11 mouse cellular contexts compared by ENCODE assay signal in the genomic region with DNA sequence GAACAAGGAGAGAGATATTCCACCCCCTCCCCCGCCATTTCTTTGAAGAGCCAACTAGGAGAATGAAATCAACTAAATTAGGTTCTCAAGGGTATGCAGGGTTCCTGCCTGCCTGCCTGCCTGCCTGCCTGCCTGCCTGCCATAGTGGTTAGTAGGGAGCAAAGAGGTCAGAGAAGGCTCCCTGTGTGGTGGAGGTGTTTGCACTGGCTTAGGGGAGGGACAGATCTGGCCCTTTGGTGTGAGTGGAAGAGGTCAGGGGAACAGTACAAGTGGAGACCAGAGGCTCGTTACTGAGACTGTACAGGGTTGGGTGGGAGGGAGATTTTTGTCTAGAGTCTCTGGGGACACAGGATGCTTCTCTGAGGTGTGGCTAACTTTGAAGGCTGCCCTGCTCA. TPM values are rescaled to one million over a fixed set of nuclear protein-coding genes. Genes with fewer than 3 reads are reported as not detected.
DNase-seq lines count a peak whose midpoint lies in the region; ATAC-seq and TF ChIP-seq lines count a peak whose summit lies in the region.
"Had no signal": no experiment of that assay in that cellular context is flagged by ENCODE, and none has a peak within 500 bp of the region (broad histone marks: within the 10 kb centered on the region; RNA-seq: fewer than 3 reads in every experiment).

No protein-coding gene starts in this region.

- H3K4me2 ChIP-seq in kidney, embryonic 15.5 days = peak overlapping the region; percentile 97
- peak overlapping the region; percentile 99 for H3K4me2 ChIP-seq in embryonic facial prominence, embryonic 13.5 days
- H3K4me2 ChIP-seq in liver, embryonic 15.5 days = peak overlapping the region; percentile 99

- H3K27ac ChIP-seq in heart, embryonic 10.5 days = peak overlapping the region; percentile 88
- H3K27ac ChIP-seq in kidney, embryonic 15.5 days = no peak overlapping the region
- no peak overlapping the region for H3K27ac ChIP-seq in embryonic facial prominence, embryonic 13.5 days
- peak overlapping the region; percentile 86; the same call in 1 of the 2 replicates for H3K27ac ChIP-seq in liver, embryonic 15.5 days (replicated peaks)
- H3K27ac ChIP-seq in layer of hippocampus, adult 2 months = no peak overlapping the region
- H3K27ac ChIP-seq: neural tube, embryonic 13.5 days had no signal

- no peaks in the 10 kb centered on the region for H3K27me3 ChIP-seq in heart, embryonic 10.5 days (ENCODE audit: insufficient read depth, poor library complexity, severe bottlenecking)
- no peaks in the 10 kb centered on the region for H3K27me3 ChIP-seq in kidney, embryonic 15.5 days
- no peaks in the 10 kb centered on the region for H3K27me3 ChIP-seq in embryonic facial prominence, embryonic 13.5 days
- H3K27me3 ChIP-seq in liver, embryonic 15.5 days = no peaks in the 10 kb centered on the region

- H3K9me3 ChIP-seq in heart, embryonic 10.5 days = no peaks in the 10 kb centered on the region; the same call in 1 of the 2 replicates
- no peaks in the 10 kb centered on the region for H3K9me3 ChIP-seq in kidney, embryonic 15.5 days (replicated peaks)
- no peaks in the 10 kb centered on the region for H3K9me3 ChIP-seq in embryonic facial prominence, embryonic 13.5 days
- no peaks in the 10 kb centered on the region for H3K9me3 ChIP-seq in liver, embryonic 15.5 days (replicated peaks)
- H3K9me3 ChIP-seq: neural tube, embryonic 13.5 days had no signal

- peaks cover 59% of the 10 kb centered on the region for H3K4me1 ChIP-seq in heart, embryonic 10.5 days
- H3K4me1 ChIP-seq in kidney, embryonic 15.5 days = peaks cover 63% of the 10 kb centered on the region
- H3K4me1 ChIP-seq in embryonic facial prominence, embryonic 13.5 days = peaks cover 40% of the 10 kb centered on the region
- peaks cover 61% of the 10 kb centered on the region for H3K4me1 ChIP-seq in liver, embryonic 15.5 days (replicated peaks)

- no peak for DNase-seq in heart, embryonic 10.5 days (ENCODE audit: low spot score)
- no peak for DNase-seq in heart, postnatal 10 days
- DNase-seq in kidney, postnatal 10 days = no peak
- DNase-seq in layer of hippocampus, adult 2 months (ENCODE audit: low spot score in 2 of 2) = no peak
- DNase-seq in right cerebral cortex, adult 18-20 months = no peak
- DNase-seq: right cerebral cortex, postnatal 14 days had no signal

- H3K36me3 ChIP-seq in heart, embryonic 10.5 days = no peaks in the 10 kb centered on the region
- H3K36me3 ChIP-seq in kidney, embryonic 15.5 days = no peaks in the 10 kb centered on the region
- H3K36me3 ChIP-seq in embryonic facial prominence, embryonic 13.5 days = no peaks in the 10 kb centered on the region; the same call in 1 of the 2 replicates
- H3K36me3 ChIP-seq in liver, embryonic 15.5 days (replicated peaks) = no peaks in the 10 kb centered on the region
- H3K36me3 ChIP-seq: neural tube, embryonic 13.5 days had no signal

- WGBS in heart, embryonic 10.5 days = 50% methylated on average over 2 of the region's 2 CpGs
- WGBS in kidney, embryonic 15.5 days = 62% methylated on average over 2 of the region's 2 CpGs
- 32% methylated on average over 2 of the region's 2 CpGs for WGBS in embryonic facial prominence, embryonic 13.5 days
- WGBS in liver, embryonic 15.5 days (ENCODE audit: insufficient replicate concordance) = 51% methylated on average over 2 of the region's 2 CpGs

- no peak for ATAC-seq in kidney, embryonic 15.5 days (replicated peaks; ENCODE audit: low FRiP score)
- no peak for ATAC-seq in embryonic facial prominence, embryonic 13.5 days (ENCODE audit: insufficient number of reproducible peaks, insufficient read depth, low FRiP score, low TSS enrichment, low read depth)
- ATAC-seq in liver, embryonic 15.5 days (ENCODE audit: insufficient read depth) = no peak

- TF ChIP-seq CTCF in layer of hippocampus, adult 2 months (conservative IDR thresholded peaks at IDR 0.05) = no peak

- intact Hi-C loops in heart, postnatal 10 days (cut with DNase I) = no loop called here

- H3K9ac ChIP-seq in kidney, embryonic 15.5 days = no peak overlapping the region
- no peak overlapping the region for H3K9ac ChIP-seq in embryonic facial prominence, embryonic 13.5 days
- H3K9ac ChIP-seq in liver, embryonic 15.5 days = no peak overlapping the region; the same call in 1 of the 2 replicates

- peak overlapping the region; percentile 79; the same call in 1 of the 2 replicates for H3K4me3 ChIP-seq in heart, embryonic 10.5 days
- peak overlapping the region; percentile 84; the same call in 1 of the 2 replicates for H3K4me3 ChIP-seq in kidney, embryonic 15.5 days (replicated peaks)
- no peak overlapping the region for H3K4me3 ChIP-seq in embryonic facial prominence, embryonic 13.5 days
- H3K4me3 ChIP-seq in liver, embryonic 15.5 days (replicated peaks) = peak overlapping the region; percentile 78; the same call in 1 of the 2 replicates
- H3K4me3 ChIP-seq in layer of hippocampus, adult 2 months = no peak overlapping the region

RNA-seq across cellular contexts. Expression of gene Ninj1, which starts 1.7 kb away (rescaled TPM):
- polyA plus RNA-seq in heart, embryonic 10.5 days (2016; fragmentation: Nextera tagmentation; extraction: Ambion mirVana) = 51.3 and 55.3 TPM in 2 replicates
- total RNA-seq in heart, postnatal 10 days (2021) = 10 to 100 TPM; 45.2 to 88.0 TPM
- polyA plus RNA-seq in kidney, embryonic 15.5 days (2015; fragmentation: Nextera tagmentation; extraction: Ambion mirVana) = 57.5 and 59.8 TPM in 2 replicates
- 44.9 and 48.0 TPM in 2 replicates for polyA plus RNA-seq in embryonic facial prominence, embryonic 13.5 days (2015; fragmentation: Nextera tagmentation; extraction: Ambion mirVana)
- 48.7 and 57.1 TPM in 2 replicates for polyA plus RNA-seq in liver, embryonic 15.5 days (2015; fragmentation: Nextera tagmentation; extraction: Ambion mirVana)
- 10 to 100 TPM; 17.9 to 20.3 TPM for total RNA-seq in layer of hippocampus, adult 2 months (2021)

RNA-seq across cellular contexts. Expression of gene Card19, which starts 26.9 kb away (rescaled TPM):
- polyA plus RNA-seq in heart, embryonic 10.5 days (2016; fragmentation: Nextera tagmentation; extraction: Ambion mirVana) = 52.7 and 64.6 TPM in 2 replicates
- 100 to 1,000 TPM; 112 to 117 TPM for total RNA-seq in heart, postnatal 10 days (2021)
- polyA plus RNA-seq in kidney, embryonic 15.5 days (2015; fragmentation: Nextera tagmentation; extraction: Ambion mirVana) = 45.7 and 47.2 TPM in 2 replicates
- polyA plus RNA-seq in embryonic facial prominence, embryonic 13.5 days (2015; fragmentation: Nextera tagmentation; extraction: Ambion mirVana) = 65.2 and 66.4 TPM in 2 replicates
- polyA plus RNA-seq in liver, embryonic 15.5 days (2015; fragmentation: Nextera tagmentation; extraction: Ambion mirVana) = 15.0 and 16.7 TPM in 2 replicates
- 10 to 100 TPM; 14.8 to 15.3 TPM for total RNA-seq in layer of hippocampus, adult 2 months (2021)

RNA-seq across cellular contexts. Expression of gene Wnk2, which starts 41.1 kb away (rescaled TPM):
- polyA plus RNA-seq in heart, embryonic 10.5 days (2016; fragmentation: Nextera tagmentation; extraction: Ambion mirVana) = 0.89 TPM in 2 replicates
- total RNA-seq in heart, postnatal 10 days (2021) = 10 to 100 TPM; 26.9 to 27.6 TPM
- polyA plus RNA-seq in kidney, embryonic 15.5 days (2015; fragmentation: Nextera tagmentation; extraction: Ambion mirVana) = 1.2 and 1.4 TPM in 2 replicates
- 2.4 and 2.5 TPM in 2 replicates for polyA plus RNA-seq in embryonic facial prominence, embryonic 13.5 days (2015; fragmentation: Nextera tagmentation; extraction: Ambion mirVana)
- polyA plus RNA-seq in liver, embryonic 15.5 days (2015; fragmentation: Nextera tagmentation; extraction: Ambion mirVana) = 0.10 and 0.21 TPM in 2 replicates
- 100 to 1,000 TPM in 1 of 2 experiments, 10 to 100 TPM in 1; 99.2 to 101 TPM for total RNA-seq in layer of hippocampus, adult 2 months (2021)
- polyA plus RNA-seq: C2C12 had no signal

RNA-seq across cellular contexts. Expression of gene Susd3, which starts 59.5 kb away (rescaled TPM):
- 0.41 and 1.1 TPM in 2 replicates for polyA plus RNA-seq in heart, embryonic 10.5 days (2016; fragmentation: Nextera tagmentation; extraction: Ambion mirVana)
- total RNA-seq in heart, postnatal 10 days (2021) = 1 to 10 TPM in 1 of 2 experiments, under 1 TPM in 1; 0.62 to 1.1 TPM
- 18.5 and 22.7 TPM in 2 replicates for polyA plus RNA-seq in kidney, embryonic 15.5 days (2015; fragmentation: Nextera tagmentation; extraction: Ambion mirVana)
- 1.5 and 2.8 TPM in 2 replicates for polyA plus RNA-seq in embryonic facial prominence, embryonic 13.5 days (2015; fragmentation: Nextera tagmentation; extraction: Ambion mirVana)
- polyA plus RNA-seq in liver, embryonic 15.5 days (2015; fragmentation: Nextera tagmentation; extraction: Ambion mirVana) = 1.6 TPM in 2 replicates
- 1 to 10 TPM; 1.7 TPM for total RNA-seq in layer of hippocampus, adult 2 months (2021)

Comparison
In these comparisons a context has a peak if more than half of its experiments do, and no peak if none do; other contexts are left out.
1. H3K27ac ChIP-seq: peak in heart, embryonic 10.5 days (single experiment) and liver, embryonic 15.5 days (single experiment); none in kidney, embryonic 15.5 days (single experiment), embryonic facial prominence, embryonic 13.5 days (single experiment) and layer of hippocampus, adult 2 months (single experiment).
2. H3K4me3 ChIP-seq: peak in heart, embryonic 10.5 days (single experiment), kidney, embryonic 15.5 days (single experiment) and liver, embryonic 15.5 days (single experiment); none in embryonic facial prominence, embryonic 13.5 days (single experiment) and layer of hippocampus, adult 2 months (single experiment).
3. Peak in every context shown above with its lines, with median percentiles within 50 percentile points of each other: H3K4me2 ChIP-seq.